Mouse (Mus musculus) kidney, adult 18-20 months (tissue): ENCODE results near the gene Gm6169.
"Not testable (repeated sequence)": the region's sequence is repeated elsewhere in the genome, so short reads cannot be mapped to it uniquely, and the experiment has no call there.

Experiments used
- DNase-seq: peaks from one replicate; pipeline ENCODE4 v3.0.0; 2021

The Gm6169 gene

GRCm38 (mm10) chr13:97099187-97099852 lies at the start of gene Gm6169:
Gene Gm6169, minus strand, starts transcription at chr13:97099237.
- peak; percentile 38 for DNase-seq

GRCm38 (mm10) chr13:97145834-97146233 lies 46.8 kb upstream of the Gm6169 start:
- peak; percentile 11 for DNase-seq

GRCm38 (mm10) chr13:97142321-97142720 lies 43.3 kb upstream of the Gm6169 start:
- DNase-seq: no peak

GRCm38 (mm10) chr13:97138404-97138931 lies 39.4 kb upstream of the Gm6169 start:
- DNase-seq: not testable (repeated sequence)

- peak; percentile 92 for DNase-seq
These were observed 38.7 kb upstream of the Gm6169 start, which contains the start of the genes Gfm2 and Nsa2 for GRCm38 (mm10) chr13:97137466-97138400. Gene Gfm2, plus strand, starts transcription at chr13:97137937. Gene Nsa2, minus strand, starts transcription at chr13:97137937.

- DNase-seq: not testable (repeated sequence)
These were observed 31.4 kb upstream of the Gm6169 start for GRCm38 (mm10) chr13:97130413-97130812.

- DNase-seq: not testable (repeated sequence)
These were observed 30.6 kb upstream of the Gm6169 start for GRCm38 (mm10) chr13:97129654-97130053.

GRCm38 (mm10) chr13:97121341-97121740 lies 22.3 kb upstream of the Gm6169 start:
- DNase-seq: no peak

GRCm38 (mm10) chr13:97109046-97109445 lies 10.0 kb upstream of the Gm6169 start:
- no peak for DNase-seq

- DNase-seq: not testable (repeated sequence)
These were observed 8.7 kb upstream of the Gm6169 start for GRCm38 (mm10) chr13:97107721-97108120.

GRCm38 (mm10) chr13:97104996-97105395 lies 6.0 kb upstream of the Gm6169 start:
- DNase-seq: no peak

GRCm38 (mm10) chr13:97095726-97096125 lies 3.3 kb downstream of the Gm6169 start:
- DNase-seq: no peak

- DNase-seq: no peak
These were observed 10.9 kb downstream of the Gm6169 start for GRCm38 (mm10) chr13:97088183-97088582.

- DNase-seq: no peak
These were observed 11.6 kb downstream of the Gm6169 start for GRCm38 (mm10) chr13:97087421-97087820.

GRCm38 (mm10) chr13:97086316-97086715 lies 12.7 kb downstream of the Gm6169 start:
- no peak for DNase-seq

GRCm38 (mm10) chr13:97082432-97082831 lies 16.6 kb downstream of the Gm6169 start:
- no peak for DNase-seq

- DNase-seq: no peak
These were observed 18.4 kb downstream of the Gm6169 start for GRCm38 (mm10) chr13:97080615-97081014.

- no peak for DNase-seq
These were observed 18.8 kb downstream of the Gm6169 start for GRCm38 (mm10) chr13:97080201-97080600.

GRCm38 (mm10) chr13:97077556-97077955 lies 21.5 kb downstream of the Gm6169 start:
- DNase-seq: no peak

GRCm38 (mm10) chr13:97073497-97073896 lies 25.5 kb downstream of the Gm6169 start:
- no peak for DNase-seq

GRCm38 (mm10) chr13:97071626-97072241 lies 27.3 kb downstream of the Gm6169 start:
- peak; percentile 14 for DNase-seq

- DNase-seq: no peak
These were observed 28.0 kb downstream of the Gm6169 start for GRCm38 (mm10) chr13:97070931-97071625.
